Mouse (Mus musculus) spleen, adult 2 months (tissue): ENCODE results near the gene Zfr2.

Experiments used
- CTCF ChIP-seq: fragments of 200-500 bp; IDR thresholded peaks from 2 replicates; pipeline ENCODE4 v1.5.1; 2011; ENCODE audit warnings: mild to moderate bottlenecking, inconsistent platforms; ENCODE audit not compliant: insufficient read depth, insufficient read length, insufficient replicate concordance; ENCODE audit errors: extremely low read depth
- POLR2A ChIP-seq: fragments of 200-500 bp; IDR thresholded peaks from 2 replicates; pipeline ENCODE4 v1.6.1; 2011; ENCODE audit warnings: low read depth, low read length, inconsistent platforms

DNA sequence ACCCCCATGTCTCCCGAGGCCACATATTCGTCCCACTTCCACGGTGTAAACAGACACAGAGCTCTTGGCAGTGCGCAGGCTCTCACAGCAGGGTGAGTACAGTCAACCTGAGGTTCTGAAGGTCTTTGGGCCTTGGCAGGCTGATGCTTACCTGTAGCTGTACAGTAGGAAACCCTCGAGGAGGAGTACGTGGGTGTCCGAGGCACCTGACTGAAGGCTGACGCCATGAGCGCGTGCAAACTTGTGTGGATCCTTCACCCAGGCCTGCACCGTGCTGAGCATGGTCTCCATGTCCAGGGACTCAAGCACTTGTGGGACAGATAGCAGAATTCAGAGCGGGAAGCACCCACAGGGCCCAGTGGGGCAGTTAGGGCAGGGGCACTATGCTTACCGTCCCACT is 32.8 kb upstream of the Zfr2 start:
- TF ChIP-seq CTCF (no peak), POLR2A (no peak)
